Mouse (Mus musculus): ENCODE results near the gene Olfr680-ps1.
"Not testable (repeated sequence)": the region's sequence is repeated elsewhere in the genome, so short reads cannot be mapped to it uniquely, and the experiment has no call there.

Olfr680-ps1 gene

DNA sequence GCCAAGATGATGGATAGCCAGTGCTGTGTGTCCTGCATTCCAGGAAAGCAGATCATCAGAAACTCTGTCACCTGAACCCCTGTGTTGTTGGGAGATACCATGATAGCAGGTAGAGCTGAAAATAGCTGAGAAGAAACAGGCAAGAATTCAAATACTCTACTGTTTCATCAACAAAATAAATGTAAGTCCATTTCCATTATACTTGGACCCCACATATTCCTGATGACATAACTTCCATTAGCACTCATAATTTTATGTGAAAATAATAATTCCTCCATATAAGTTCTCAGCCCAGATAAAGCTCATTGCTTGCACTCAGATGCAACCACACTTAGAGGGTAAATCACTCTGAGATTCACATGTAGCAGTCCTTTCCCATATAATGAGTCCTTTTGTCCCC, at the start of gene Olfr680-ps1:
Gene Olfr680-ps1, minus strand, starts transcription at position 101 of the 400 bp plus-strand sequence.
- not testable (repeated sequence) for DNase-seq (ENCODE audit: low spot score in 2 of 2)

DNA sequence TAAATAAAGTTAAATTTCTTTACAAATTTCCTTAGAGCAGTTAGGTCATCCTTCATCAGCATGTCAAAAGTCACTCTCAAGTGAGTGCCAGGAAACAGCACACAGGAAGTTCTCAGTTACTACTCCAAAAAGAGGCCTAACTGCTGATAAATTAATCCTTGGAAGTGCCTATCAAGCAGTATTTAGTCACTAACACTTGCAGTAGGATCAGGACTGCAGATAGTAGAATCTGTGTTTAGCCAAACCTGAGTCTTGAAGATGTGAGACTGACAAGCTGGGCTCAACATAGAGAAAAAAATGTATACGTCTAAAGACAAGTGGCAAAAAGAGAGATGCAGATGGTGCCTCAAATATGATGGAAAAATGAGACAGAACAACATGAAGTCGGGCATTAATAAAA, 48.7 kb upstream of the Olfr680-ps1 start:
- no peak for DNase-seq (ENCODE audit: low spot score in 2 of 2)

DNA sequence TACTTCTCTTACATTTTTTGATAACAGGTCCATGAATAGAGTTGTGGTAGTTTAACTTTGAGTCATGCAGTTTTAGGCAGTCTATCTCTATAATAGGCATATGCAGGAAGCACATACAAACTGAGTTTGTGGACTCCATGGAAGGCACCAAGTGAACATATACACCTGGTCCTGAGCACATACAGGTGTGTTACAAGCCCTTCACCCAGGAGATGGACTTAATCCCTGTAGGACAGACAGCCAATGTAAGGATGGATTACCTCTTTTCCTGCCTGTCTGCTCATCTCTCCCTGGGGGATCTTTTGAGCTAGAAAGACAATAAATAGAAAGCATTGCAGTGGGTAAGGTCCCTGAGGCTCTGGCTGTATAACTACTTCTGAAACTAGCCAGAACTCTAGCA, 23.9 kb upstream of the Olfr680-ps1 start, which contains the start of gene Olfr681:
Gene Olfr681, plus strand, starts transcription at position 301 of the 400 bp plus-strand sequence.
- no peak for DNase-seq (ENCODE audit: low spot score in 2 of 2)

DNA sequence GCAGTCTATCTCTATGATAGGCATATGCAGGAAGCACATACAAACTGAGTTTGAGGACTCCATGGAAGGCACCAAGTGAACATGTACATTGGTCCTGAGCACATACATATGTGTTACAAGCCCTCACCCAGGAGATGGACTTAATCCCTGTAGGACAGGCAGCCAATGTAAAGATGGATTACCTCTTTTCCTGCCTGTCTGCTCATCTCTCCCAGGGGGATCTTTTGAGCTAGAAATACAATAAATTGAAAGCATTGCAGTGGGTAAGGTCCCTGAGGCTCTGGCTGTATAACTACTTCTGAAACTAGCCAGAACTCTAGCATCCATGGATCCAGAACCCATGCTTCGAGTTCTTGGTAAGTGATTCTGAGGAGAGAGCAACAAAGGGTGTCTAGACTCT, 11.7 kb downstream of the Olfr680-ps1 start, which contains the start of gene Olfr679:
Gene Olfr679, plus strand, starts transcription at position 301 of the 400 bp plus-strand sequence.
- no peak for DNase-seq (ENCODE audit: low spot score in 2 of 2)

DNA sequence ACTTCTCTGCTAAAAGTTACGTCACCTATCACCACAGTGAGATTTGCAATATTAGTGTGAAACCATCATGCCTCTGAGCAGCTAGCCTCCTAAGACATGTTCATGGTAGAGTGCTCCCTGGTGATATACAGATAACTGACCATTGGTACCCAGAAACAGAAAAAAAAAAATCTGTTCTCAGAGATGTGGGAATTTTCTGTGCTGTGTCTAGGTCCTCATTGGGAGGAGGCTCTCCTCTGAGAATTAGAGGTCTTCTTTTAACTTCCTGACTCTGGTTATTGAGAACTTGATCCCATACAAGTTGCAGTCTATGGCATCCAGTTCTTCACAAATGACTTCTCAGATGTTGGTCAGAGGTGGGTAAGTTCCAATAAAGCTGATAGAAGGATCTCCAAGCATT, 28.4 kb downstream of the Olfr680-ps1 start, which contains the start of gene Olfr678:
Gene Olfr678, plus strand, starts transcription at position 301 of the 400 bp plus-strand sequence.
- DNase-seq (ENCODE audit: low spot score in 2 of 2) = no peak

DNA sequence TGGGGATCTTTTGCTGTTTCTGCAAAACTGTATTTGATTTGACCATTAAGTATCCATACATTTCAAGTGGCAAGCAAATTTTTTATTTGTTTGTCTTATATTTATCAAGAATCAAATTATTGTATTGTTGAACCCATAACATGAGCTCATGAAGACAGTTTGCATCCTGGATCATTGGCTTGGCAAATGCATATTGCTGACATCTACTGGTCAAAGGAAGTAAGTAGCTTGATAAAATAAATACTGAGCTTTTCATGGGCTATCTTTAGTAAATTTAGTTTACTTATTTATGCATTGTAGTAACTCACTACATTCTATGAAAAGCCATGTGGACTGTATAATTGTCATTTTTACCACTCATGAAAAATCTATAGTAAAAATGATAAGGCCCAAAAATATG, 33.7 kb downstream of the Olfr680-ps1 start:
- no peak for DNase-seq (ENCODE audit: low spot score in 2 of 2)

Data from right cerebral cortex, postnatal 10 days (tissue).